Comparison of ENCODE assay signal across 9 mouse cellular contexts in the genomic region with DNA sequence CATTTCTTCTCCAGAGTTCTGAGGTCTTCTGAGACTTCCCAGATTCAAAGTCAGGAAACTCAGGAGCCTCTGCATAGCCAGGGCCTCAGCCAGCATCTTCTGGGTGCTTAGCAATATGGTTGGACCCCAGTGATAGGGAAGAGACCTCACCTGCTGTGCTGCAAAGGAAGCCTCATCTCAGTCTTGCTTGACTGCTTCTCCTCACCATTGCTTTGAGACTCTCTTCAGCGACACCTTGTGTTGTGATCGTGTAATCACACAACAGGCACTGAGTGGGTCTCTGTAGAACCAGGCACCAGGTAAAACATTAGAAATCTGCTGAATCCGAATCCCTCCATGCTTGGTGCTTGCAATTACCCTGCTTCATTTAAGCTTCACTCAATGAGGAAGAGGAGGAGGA.
A peak's percentile ranks its signal among the peaks of the same experiment; 100 is the strongest.
DNase-seq lines count a peak whose midpoint lies in the region; ATAC-seq lines count a peak whose summit lies in the region.
"Had no signal": no experiment of that assay in that cellular context is flagged by ENCODE, and none has a peak within 500 bp of the region (broad histone marks: within the 10 kb centered on the region; RNA-seq: fewer than 3 reads in every experiment).

No protein-coding gene starts in this region.

- peak; percentile 40 for DNase-seq in hindbrain, embryonic 10.5 days (ENCODE audit: low spot score)
- peak; percentile 50 for DNase-seq in CD4-positive, CD25-positive, alpha-beta regulatory T cell, adult 2 months (ENCODE audit: low read depth, low spot score)
- DNase-seq in ZHBTc4 (ENCODE audit: low read depth, low spot score) (peak; percentile 56), MN1 (ENCODE audit: low spot score) (no peak)
- DNase-seq in kidney, adult 8-10 months: peak; percentile 27 to 46
- DNase-seq in thymus, postnatal 25 days: peak; percentile 51
- no peak for DNase-seq in frontal cortex, postnatal 25 days (ENCODE audit: low spot score in 2 of 2)

- H3K4me1 ChIP-seq in hindbrain, embryonic 10.5 days (replicated peaks): no peaks in the 10 kb centered on the region
- no peaks in the 10 kb centered on the region for H3K4me1 ChIP-seq in hindbrain, embryonic 16.5 days (ENCODE audit: control insufficient read depth, insufficient read depth, low read depth, low read length)
- H3K4me1 ChIP-seq: lung, embryonic 15.5 days had no signal

- H3K4me3 ChIP-seq in hindbrain, embryonic 10.5 days: no peak overlapping the region
- H3K4me3 ChIP-seq in hindbrain, embryonic 16.5 days (ENCODE audit: low read length): no peak overlapping the region
- H3K4me3 ChIP-seq: lung, embryonic 15.5 days had no signal

- no peaks in the 10 kb centered on the region for H3K36me3 ChIP-seq in hindbrain, embryonic 10.5 days
- H3K36me3 ChIP-seq in hindbrain, embryonic 16.5 days (ENCODE audit: control insufficient read depth, insufficient read depth, low read length): no peaks in the 10 kb centered on the region
- H3K36me3 ChIP-seq: lung, embryonic 15.5 days had no signal

- WGBS in hindbrain, embryonic 10.5 days: 15% methylated on average over 3 of the region's 3 CpGs
- WGBS in hindbrain, embryonic 16.5 days: 16% methylated on average over 3 of the region's 3 CpGs

- H3K4me2 ChIP-seq in hindbrain, embryonic 16.5 days (ENCODE audit: low read length): no peak overlapping the region
- H3K4me2 ChIP-seq: lung, embryonic 15.5 days had no signal

- H3K9ac ChIP-seq in hindbrain, embryonic 16.5 days (ENCODE audit: low read depth, low read length): no peak overlapping the region
- H3K9ac ChIP-seq: lung, embryonic 15.5 days had no signal

- peaks cover 8% of the 10 kb centered on the region; the same call in 1 of the 2 replicates for H3K27me3 ChIP-seq in hindbrain, embryonic 10.5 days (ENCODE audit: insufficient read depth, poor library complexity, severe bottlenecking)
- 0 out of 2 replicates have a peak, but pooled peaks cover 2% of the 10 kb centered on the region for H3K27me3 ChIP-seq in hindbrain, embryonic 16.5 days (replicated peaks; ENCODE audit: control insufficient read depth, insufficient read depth, low read length)
- H3K27me3 ChIP-seq: lung, embryonic 15.5 days had no signal

- H3K9me3 ChIP-seq in hindbrain, embryonic 10.5 days: no peaks in the 10 kb centered on the region
- no peaks in the 10 kb centered on the region for H3K9me3 ChIP-seq in hindbrain, embryonic 16.5 days (ENCODE audit: control insufficient read depth, low read length)
- H3K9me3 ChIP-seq: lung, embryonic 15.5 days had no signal

- no peak for ATAC-seq in hindbrain, embryonic 16.5 days

- no peak overlapping the region for H3K27ac ChIP-seq in hindbrain, embryonic 10.5 days
- H3K27ac ChIP-seq in hindbrain, embryonic 16.5 days (ENCODE audit: low read depth, low read length): no peak overlapping the region
- H3K27ac ChIP-seq: lung, embryonic 15.5 days had no signal

Comparison
In these comparisons a context has a peak if more than half of its experiments do, and no peak if none do; other contexts are left out.
1. DNase-seq: peak in hindbrain, embryonic 10.5 days (single experiment), CD4-positive, CD25-positive, alpha-beta regulatory T cell, adult 2 months (single experiment), ZHBTc4 (single experiment), kidney, adult 8-10 months (2 of 2) and thymus, postnatal 25 days (single experiment); none in frontal cortex, postnatal 25 days (0 of 2) and MN1 (single experiment).